In genomic region chr13:25524094-25524493, GRCm38 (mm10) we compare ENCODE assay signal across 22 mouse cellular contexts.
DNase-seq lines count a peak whose midpoint lies in the region; ATAC-seq and TF ChIP-seq lines count a peak whose summit lies in the region.
"Had no signal": no experiment of that assay in that cellular context is flagged by ENCODE, and none has a peak within 500 bp of the region (broad histone marks: within the 10 kb centered on the region; RNA-seq: fewer than 3 reads in every experiment).

No protein-coding gene starts in this region.

- no peaks in the 10 kb centered on the region for H3K36me3 ChIP-seq in midbrain, embryonic 11.5 days (ENCODE audit: control insufficient read depth, insufficient read depth, low read length)
- H3K36me3 ChIP-seq in midbrain, postnatal 0 days (ENCODE audit: insufficient read depth, low read length): no peaks in the 10 kb centered on the region
- no peaks in the 10 kb centered on the region for H3K36me3 ChIP-seq in embryonic facial prominence, embryonic 14.5 days (ENCODE audit: control insufficient read depth, insufficient read depth, low read length)
- H3K36me3 ChIP-seq in forebrain, postnatal 0 days (ENCODE audit: insufficient read depth): no peaks in the 10 kb centered on the region
- H3K36me3 ChIP-seq: limb, embryonic 10.5 days; liver, embryonic 15.5 days; neural tube, embryonic 12.5 days had no signal

- no peak for TF ChIP-seq CTCF in midbrain, postnatal 0 days (IDR thresholded peaks at IDR 0.05)
- no peak for TF ChIP-seq CTCF in forebrain, postnatal 0 days (IDR thresholded peaks at IDR 0.05; ENCODE audit: low read depth)

- no peaks in the 10 kb centered on the region for H3K9me3 ChIP-seq in midbrain, embryonic 11.5 days (ENCODE audit: control insufficient read depth, low read length)
- H3K9me3 ChIP-seq in midbrain, postnatal 0 days (ENCODE audit: low read length): no peaks in the 10 kb centered on the region
- H3K9me3 ChIP-seq in embryonic facial prominence, embryonic 14.5 days (ENCODE audit: control insufficient read depth, low read length): no peaks in the 10 kb centered on the region
- no peaks in the 10 kb centered on the region for H3K9me3 ChIP-seq in forebrain, postnatal 0 days (ENCODE audit: low read length)
- H3K9me3 ChIP-seq: liver, embryonic 15.5 days; neural tube, embryonic 12.5 days had no signal

- H3K4me1 ChIP-seq in midbrain, embryonic 11.5 days (ENCODE audit: control insufficient read depth, insufficient read depth, low read length): no peaks in the 10 kb centered on the region
- H3K4me1 ChIP-seq in midbrain, postnatal 0 days (ENCODE audit: insufficient read depth, low read length): no peaks in the 10 kb centered on the region; the same call in 1 of the 2 replicates
- no peaks in the 10 kb centered on the region for H3K4me1 ChIP-seq in embryonic facial prominence, embryonic 14.5 days (ENCODE audit: control insufficient read depth, insufficient read depth, low read length)
- H3K4me1 ChIP-seq in forebrain, postnatal 0 days (ENCODE audit: insufficient read depth): no peaks in the 10 kb centered on the region
- H3K4me1 ChIP-seq: liver, embryonic 15.5 days; neural tube, embryonic 12.5 days had no signal

- peak; percentile 11 for DNase-seq in embryo, embryonic 9.5 days (ENCODE audit: extremely low spot score)
- no peak for DNase-seq in embryo, embryonic 11 days
- no peak for DNase-seq in midbrain, embryonic 11.5 days (ENCODE audit: low spot score, missing footprints)
- no peak for DNase-seq in midbrain, postnatal 0 days (ENCODE audit: low spot score)
- no peak for DNase-seq in embryonic facial prominence, embryonic 14.5 days (ENCODE audit: low spot score)
- no peak for DNase-seq in forebrain, postnatal 0 days
- no peak for DNase-seq in urinary bladder, adult 2 months (ENCODE audit: low spot score)
- DNase-seq in right cerebral cortex, postnatal 36 days (ENCODE audit: low spot score in 2 of 2): no peak
- DNase-seq: adrenal gland, postnatal 25 days; cerebellum, adult 9-11 months; gastrocnemius, postnatal 14 days; heart, adult 11 months; kidney, adult 9 months; kidney, postnatal 14 days; liver; lung, postnatal 4 days; right cerebral cortex, adult 18-20 months had no signal

- no peak overlapping the region for H3K27ac ChIP-seq in midbrain, embryonic 11.5 days (ENCODE audit: low read depth, low read length)
- no peak overlapping the region for H3K27ac ChIP-seq in midbrain, postnatal 0 days (ENCODE audit: low read depth, low read length)
- H3K27ac ChIP-seq in embryonic facial prominence, embryonic 14.5 days (replicated peaks; ENCODE audit: low read depth, low read length): no peak overlapping the region
- H3K27ac ChIP-seq in forebrain, postnatal 0 days (ENCODE audit: low read depth, low read length): no peak overlapping the region
- H3K27ac ChIP-seq: limb, embryonic 10.5 days; liver, embryonic 15.5 days; neural tube, embryonic 12.5 days had no signal

- no peak overlapping the region for H3K4me2 ChIP-seq in midbrain, embryonic 11.5 days
- no peak overlapping the region for H3K4me2 ChIP-seq in midbrain, postnatal 0 days (ENCODE audit: low read depth, low read length, poor library complexity, severe bottlenecking)
- no peak overlapping the region for H3K4me2 ChIP-seq in embryonic facial prominence, embryonic 14.5 days (ENCODE audit: low read depth, low read length)
- no peak overlapping the region for H3K4me2 ChIP-seq in forebrain, postnatal 0 days (ENCODE audit: low read depth)
- H3K4me2 ChIP-seq: heart, embryonic 11.5 days; liver, embryonic 15.5 days; neural tube, embryonic 12.5 days had no signal

- peak; percentile 57; the same call in 1 of the 2 replicates for ATAC-seq in midbrain, embryonic 11.5 days (ENCODE audit: low FRiP score)
- no peak for ATAC-seq in midbrain, postnatal 0 days (ENCODE audit: low FRiP score)
- peak; percentile 47; the same call in 1 of the 2 replicates for ATAC-seq in embryonic facial prominence, embryonic 14.5 days (ENCODE audit: low read depth)
- peak; percentile 61; the same call in 1 of the 2 replicates for ATAC-seq in forebrain, postnatal 0 days
- ATAC-seq: inflammation-experienced regulatory T-cells, adult 6 months had no signal

- WGBS in midbrain, embryonic 11.5 days: 37% methylated on average over 3 of the region's 3 CpGs
- 44% methylated on average over 3 of the region's 3 CpGs for WGBS in midbrain, postnatal 0 days
- 57% methylated on average over 3 of the region's 3 CpGs for WGBS in embryonic facial prominence, embryonic 14.5 days
- WGBS in forebrain, postnatal 0 days: 18% methylated on average over 3 of the region's 3 CpGs

- no peak overlapping the region for H3K9ac ChIP-seq in midbrain, embryonic 11.5 days (ENCODE audit: low read length)
- no peak overlapping the region for H3K9ac ChIP-seq in midbrain, postnatal 0 days (replicated peaks; ENCODE audit: low read length, poor library complexity, severe bottlenecking)
- H3K9ac ChIP-seq in embryonic facial prominence, embryonic 14.5 days (ENCODE audit: low read depth, low read length): no peak overlapping the region
- no peak overlapping the region for H3K9ac ChIP-seq in forebrain, postnatal 0 days
- H3K9ac ChIP-seq: liver, embryonic 15.5 days; neural tube, embryonic 12.5 days had no signal

- no peak overlapping the region for H3K4me3 ChIP-seq in midbrain, embryonic 11.5 days (ENCODE audit: low read depth, low read length)
- H3K4me3 ChIP-seq in midbrain, postnatal 0 days (ENCODE audit: low read depth, low read length): no peak overlapping the region
- H3K4me3 ChIP-seq in embryonic facial prominence, embryonic 14.5 days (ENCODE audit: low read depth, low read length): no peak overlapping the region
- H3K4me3 ChIP-seq in forebrain, postnatal 0 days (ENCODE audit: low read depth, low read length): no peak overlapping the region
- H3K4me3 ChIP-seq: limb, embryonic 10.5 days; liver, embryonic 15.5 days; neural tube, embryonic 12.5 days had no signal

- no peaks in the 10 kb centered on the region for H3K27me3 ChIP-seq in midbrain, embryonic 11.5 days (ENCODE audit: control insufficient read depth, insufficient read depth, low read length)
- no peaks in the 10 kb centered on the region for H3K27me3 ChIP-seq in midbrain, postnatal 0 days (ENCODE audit: insufficient read depth, low read length)
- H3K27me3 ChIP-seq in embryonic facial prominence, embryonic 14.5 days (replicated peaks; ENCODE audit: control insufficient read depth, insufficient read depth, low read length): no peaks in the 10 kb centered on the region
- no peaks in the 10 kb centered on the region for H3K27me3 ChIP-seq in forebrain, postnatal 0 days (ENCODE audit: insufficient read depth, low read length)
- H3K27me3 ChIP-seq: liver, embryonic 15.5 days; neural tube, embryonic 12.5 days had no signal
